Mouse (Mus musculus) natural killer cell, adult 2 months (primary cell): ENCODE data around the gene Rspry1.

Experiments used
- DNase-seq, 2 experiments: peaks; one replicate each; pipeline ENCODE4 v3.0.0; 2022; ENCODE audit warnings: low spot score in 2 of 2

Gene Rspry1

DNA sequence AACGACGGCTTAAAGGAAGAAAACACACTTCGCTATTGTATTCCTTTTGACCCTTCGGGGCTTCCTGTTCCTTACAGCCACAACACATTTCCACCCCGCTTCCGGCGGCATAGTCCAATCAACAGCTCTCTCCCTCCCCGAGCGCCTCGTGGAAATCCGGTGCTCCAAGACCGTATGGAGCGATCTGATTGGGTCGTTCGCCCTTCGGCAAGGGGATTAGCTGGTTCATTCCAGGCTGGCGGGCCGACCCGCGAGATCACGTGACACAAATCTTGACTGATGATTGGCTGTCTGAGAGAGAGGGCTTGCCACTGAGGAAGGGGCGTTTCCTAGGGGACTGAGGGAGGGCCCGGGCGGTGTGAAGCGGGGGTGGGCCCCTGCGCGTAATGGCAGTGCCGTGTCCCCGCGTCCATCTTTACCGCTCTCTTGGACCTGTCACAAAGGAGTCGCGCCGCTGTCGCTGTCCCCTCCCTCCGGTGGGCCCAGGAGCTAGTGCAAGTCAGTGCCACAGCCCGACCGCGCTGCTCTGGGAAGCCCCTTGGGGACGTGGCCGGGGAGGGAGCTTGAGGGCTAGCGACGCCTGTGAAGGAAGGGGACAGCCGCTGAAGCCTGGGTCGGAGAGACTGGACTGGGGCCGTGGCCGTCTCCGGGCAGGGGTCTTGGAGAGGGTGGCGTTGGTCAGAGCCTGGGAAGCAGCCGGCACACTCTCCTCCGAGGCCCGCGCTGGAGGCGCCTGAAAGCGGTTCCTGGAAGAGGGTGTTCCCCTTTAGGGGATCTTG lies at the start of gene Rspry1, which contains the start of gene Fam192a:
Rspry1 (plus strand) TSS at position 331 of the 779 bp plus-strand sequence.
Fam192a (minus strand) TSS at position 391 of the 779 bp plus-strand sequence.
- peak; percentile 100 for DNase-seq

DNA sequence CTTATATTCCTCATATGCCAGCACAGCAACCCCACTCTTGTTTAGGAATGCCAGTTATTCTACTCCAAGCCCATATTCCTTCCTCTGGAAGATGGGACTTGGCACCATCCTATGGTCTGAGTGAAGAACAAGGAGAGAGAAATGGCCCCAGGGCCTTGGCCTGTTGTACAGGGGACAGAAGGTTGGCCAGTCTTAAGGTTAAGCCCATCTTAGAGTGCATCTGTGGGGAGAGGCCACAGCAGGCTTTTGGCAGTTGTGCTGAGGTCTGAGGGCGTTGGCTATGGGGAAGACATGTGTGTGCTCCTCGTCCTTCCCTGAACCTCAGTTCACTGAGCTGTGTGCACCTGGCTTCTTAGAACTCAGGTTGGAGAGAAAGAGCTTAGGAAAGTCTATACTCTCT lies 49.0 kb upstream of the Rspry1 start:
- DNase-seq: no peak

DNA sequence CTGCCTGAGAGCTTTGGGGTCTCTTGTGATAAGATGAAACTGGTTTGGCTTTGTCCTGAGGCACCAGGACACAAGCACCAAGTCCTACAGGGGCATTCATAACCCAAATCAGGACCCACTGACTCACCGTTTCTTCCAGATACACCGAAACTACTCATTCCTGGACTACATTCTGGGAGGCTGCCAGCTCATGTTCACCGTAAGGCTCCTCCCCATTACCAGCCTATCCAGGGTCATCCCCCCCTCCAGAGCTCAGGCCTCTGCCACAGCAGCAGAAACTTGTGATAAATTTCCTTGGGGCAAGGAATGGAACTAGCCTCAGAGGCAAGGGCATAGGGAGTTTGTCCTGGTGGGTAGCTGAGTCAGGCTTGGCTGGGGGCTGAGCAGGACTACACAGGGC lies 44.5 kb upstream of the Rspry1 start:
- DNase-seq: no peak

DNA sequence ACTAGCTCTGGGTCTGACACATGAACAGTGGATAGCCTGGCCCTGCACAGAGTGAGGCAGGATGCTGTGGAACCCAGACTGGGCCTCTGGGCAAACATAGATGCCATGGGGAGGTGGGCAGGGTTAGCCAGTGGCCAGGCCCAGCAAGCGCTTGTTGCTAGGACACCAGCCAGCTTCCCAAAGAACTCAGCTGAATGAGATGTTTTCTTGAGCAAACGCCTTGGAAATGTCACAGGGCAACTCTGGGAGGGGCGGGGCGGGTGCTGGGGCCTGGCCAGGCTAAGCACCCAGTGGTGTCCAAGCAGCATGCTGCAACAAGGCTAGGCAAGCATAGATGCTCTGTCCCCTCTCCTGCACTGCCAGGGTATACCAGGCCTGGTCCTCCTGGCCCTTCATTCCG lies 40.5 kb upstream of the Rspry1 start:
- DNase-seq: no peak

DNA sequence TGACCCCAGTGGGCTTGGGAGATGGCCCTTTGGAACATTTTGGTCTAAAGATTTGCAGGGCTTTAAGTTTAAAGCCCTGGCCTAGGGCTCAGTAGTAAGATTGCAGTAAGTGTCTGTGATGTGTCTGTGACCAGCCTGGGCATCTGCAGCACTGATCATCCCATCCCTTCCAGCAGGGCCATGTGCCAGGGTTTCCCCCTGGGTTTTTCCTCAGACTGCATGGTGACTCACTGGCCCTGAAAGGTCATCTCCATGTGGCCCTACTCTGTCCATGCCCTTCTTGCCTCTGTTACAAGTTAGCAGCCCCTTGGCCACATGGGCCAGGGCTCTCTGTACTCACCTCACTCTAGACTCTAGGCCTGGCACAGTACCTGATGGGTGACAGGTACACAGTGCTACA lies 37.3 kb upstream of the Rspry1 start:
- no peak for DNase-seq

DNA sequence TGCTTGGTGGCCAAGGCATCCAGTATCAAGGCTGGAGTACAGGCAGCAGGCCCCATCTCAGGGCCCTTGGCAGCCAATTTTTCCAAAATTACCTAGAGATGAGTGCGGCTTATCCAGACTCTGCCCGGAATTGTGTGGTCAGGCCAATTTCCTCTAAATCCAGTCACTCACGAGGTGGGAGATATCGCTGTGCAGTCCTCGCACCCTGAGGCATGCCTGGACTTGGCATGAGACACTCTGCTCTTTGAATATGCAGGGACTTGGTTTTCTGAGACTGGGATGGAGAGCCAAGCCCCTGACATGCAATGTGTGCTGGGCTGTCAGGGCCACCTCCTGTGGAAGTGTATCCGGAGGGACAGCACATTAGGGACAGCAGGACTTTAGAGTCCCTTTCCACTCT lies 35.7 kb upstream of the Rspry1 start:
- DNase-seq: no peak

DNA sequence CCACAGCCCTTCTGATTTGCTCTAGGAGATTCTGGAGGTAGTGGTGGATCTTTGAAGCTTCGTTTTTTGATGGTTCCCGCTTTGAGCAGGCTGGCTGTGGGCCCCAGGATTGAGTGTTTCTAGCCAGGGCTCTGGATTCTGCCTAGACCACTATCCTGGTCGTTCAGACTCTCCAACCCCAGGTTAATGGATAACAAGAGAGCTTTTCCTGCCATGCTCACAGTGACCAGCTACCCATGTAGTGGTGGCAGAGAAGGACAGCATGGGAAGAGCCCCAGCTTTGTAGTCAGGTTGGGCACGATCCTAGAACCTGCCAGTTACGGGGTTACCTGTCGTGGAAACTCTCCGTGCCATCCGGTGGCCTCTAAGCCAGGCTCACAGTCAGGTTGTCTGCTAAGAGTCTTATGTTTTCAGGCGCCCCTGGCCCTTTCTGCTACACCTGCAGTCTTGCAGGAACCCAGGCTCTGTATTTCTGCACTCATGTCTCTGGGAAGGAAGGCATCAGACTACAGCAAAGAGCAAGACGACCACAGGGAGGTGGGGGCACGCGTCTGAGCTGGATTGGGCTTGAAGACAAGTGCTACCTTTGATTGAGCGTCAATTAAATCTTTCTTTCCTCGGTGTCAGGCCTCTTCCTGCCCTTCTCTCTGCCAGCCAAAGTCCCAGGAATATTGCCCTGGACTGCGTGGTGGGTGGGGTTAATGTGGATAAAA lies 35.1 kb upstream of the Rspry1 start:
- no peak for DNase-seq

DNA sequence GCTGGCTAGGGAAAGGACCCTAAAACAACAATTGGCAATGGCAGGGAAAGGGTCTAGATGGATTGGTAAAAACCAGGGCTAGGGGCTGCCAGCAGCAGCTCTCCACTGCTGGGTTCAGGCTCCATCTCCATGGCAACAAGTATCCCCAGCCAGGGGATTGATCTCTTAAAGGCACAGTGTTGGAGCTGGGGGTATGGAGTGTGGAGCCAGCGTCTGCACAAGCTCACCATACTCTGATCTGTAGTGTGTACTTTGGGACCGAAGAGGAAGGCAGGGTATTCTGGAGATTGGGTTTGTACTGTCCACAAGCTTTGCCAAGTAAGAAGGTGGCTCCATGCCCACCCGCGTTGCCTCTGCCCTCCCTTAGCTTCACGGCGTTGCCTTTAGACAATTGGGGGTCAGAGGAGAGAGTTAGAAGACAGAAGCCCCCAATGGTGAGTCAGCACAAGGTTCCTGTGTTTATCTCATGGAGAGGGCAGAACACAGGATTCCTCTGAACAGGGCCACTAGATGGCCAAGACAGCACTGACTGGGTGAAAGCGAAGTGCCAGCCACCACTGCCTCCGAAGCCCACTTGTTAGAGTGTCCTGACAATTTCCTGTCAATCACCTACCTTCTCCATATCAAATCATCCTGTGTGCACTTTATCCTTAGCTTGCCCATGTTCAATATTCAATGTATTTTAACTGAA lies 34.4 kb upstream of the Rspry1 start:
- DNase-seq: no peak

DNA sequence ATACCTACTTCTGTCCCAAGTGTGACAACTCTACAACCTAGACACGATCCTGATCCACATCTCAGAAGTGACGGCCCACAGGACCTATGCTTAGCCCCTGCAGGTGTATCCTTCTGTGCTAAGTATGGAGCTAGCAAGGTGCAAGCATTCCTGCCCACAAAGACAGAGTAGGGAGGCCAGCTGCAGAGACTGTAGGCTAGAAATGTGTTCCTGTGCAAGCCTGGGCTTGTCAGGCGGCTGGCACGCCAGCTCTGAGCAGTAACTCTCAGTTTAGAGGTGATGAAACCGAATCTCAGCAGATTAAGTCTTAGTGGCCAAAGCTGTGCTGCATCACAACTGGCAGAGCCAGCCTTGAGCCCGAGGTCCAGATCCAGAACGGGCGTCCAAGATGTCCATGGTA lies 33.6 kb upstream of the Rspry1 start:
- DNase-seq: no peak

DNA sequence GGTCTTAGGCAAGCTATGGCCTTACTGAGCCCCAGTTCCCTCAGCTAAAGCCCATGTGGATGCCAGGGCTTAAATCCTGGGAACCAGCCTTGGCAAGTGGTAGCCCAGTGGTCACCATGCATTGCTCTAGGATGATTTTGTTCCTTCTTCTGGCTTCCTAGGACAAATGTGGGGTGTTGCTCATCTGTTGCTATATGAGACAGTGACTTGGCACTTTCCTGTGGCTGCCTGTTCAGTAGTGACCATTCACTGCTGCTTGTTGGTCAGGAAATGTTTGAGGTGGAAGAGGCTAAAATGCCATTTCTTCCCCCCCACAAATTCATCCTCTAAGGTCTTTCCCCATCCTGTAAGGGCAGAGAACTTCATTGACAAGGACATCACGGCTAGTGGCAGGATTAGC lies 32.3 kb upstream of the Rspry1 start:
- DNase-seq: no peak

DNA sequence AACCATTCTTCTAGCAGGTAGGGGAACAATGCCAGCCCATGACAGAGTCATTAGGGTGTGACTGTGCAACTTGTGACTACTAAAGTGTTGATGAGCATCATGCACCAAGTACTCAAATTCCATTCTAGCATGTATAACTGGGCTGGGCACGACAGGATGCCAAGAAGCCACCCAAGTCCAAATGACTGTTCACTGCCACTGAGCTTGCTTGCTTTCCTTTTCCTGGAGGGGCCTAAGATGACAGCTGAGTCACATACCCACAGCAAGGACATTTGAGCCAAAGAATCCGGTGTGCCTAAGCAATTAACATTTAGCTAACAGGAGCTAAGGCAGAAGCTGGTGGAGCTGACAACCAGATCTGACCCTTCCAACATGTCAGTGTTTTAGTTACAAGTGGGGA lies 29.8 kb upstream of the Rspry1 start:
- DNase-seq: no peak

DNA sequence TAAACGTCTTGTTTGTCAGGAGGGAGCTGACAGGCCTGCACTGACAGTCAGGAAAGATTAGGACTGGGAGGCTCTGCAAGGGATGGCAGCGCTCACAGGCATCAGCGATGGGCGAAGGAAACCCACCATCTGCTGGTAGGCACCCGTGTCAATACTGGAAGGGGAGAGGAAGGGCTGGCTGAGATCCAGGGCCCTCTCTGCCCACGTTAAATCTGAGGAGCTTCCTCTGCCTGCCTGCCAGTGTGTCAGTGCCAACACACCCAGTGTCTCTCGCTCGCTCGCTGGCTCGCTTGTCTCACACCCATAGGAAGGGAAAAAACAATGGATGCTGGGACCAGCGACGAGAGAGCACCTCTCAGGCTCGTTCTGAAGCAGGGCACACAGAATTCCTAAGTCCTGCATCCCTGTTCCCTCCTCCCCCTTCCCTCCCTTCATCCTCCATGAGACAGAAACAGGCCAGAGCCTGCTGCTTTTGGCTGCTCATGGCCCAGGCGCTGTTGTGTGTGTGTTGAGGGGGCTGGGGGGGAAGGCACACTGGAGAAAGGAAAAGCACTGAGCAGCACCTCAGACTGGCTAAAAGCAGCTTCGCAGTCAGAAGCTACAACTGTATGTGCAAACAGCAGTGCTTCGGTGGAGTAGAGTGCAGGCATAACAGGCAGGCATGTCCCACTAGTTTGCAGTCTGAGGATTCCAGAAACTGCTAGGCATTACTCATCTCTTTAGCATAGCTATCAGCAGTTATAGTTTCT lies 27.4 kb upstream of the Rspry1 start:
- no peak for DNase-seq

DNA sequence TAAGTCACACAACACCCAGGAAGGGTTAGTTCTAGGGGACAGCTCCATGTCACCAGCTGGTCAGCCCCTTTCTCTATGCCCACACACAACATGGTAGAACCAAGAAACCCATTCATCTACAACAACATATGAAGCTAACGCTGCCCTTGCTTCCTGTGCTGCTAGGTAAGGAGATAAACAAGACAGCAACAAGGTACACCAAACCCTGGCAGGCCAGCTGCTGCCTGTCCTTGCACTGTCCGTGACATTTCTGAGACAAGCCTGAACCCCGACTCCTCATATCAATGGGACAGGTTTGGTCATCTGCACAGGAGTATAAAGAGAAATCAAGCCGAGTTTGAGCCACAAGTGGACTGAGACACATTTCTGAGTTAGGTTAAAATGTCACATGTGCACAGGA lies 26.6 kb upstream of the Rspry1 start:
- no peak for DNase-seq

DNA sequence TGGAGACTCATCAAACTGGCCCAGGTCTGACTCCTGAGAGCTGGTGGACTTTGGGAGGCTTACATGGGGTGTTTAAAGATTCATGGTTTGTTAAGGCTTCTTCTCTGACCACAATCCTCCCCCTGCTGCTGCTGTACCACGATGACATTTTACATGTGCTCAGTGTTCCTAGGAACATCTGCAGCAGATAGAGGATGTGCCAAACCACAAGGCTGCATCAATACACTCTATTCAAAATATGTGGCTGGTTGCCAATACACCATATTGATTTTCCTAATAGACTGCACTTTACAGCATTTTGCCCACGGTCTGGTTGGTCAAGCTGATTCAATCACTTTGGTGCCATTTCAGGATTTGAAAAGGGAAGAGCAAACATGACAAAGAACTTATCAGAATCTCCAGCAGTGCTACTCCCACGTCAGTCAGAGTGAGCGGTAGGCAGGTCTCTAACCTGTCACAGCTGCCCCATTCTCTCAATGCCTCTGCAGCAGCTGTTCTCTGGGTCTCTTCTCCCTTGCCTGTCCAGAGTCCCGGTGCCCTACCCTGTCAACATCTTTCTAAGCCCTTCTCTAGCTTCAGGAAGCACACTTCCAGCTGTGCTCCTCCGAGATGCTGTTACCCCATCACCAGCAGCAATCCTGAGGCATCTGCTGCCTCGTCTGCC lies 19.8 kb upstream of the Rspry1 start:
- DNase-seq: no peak

DNA sequence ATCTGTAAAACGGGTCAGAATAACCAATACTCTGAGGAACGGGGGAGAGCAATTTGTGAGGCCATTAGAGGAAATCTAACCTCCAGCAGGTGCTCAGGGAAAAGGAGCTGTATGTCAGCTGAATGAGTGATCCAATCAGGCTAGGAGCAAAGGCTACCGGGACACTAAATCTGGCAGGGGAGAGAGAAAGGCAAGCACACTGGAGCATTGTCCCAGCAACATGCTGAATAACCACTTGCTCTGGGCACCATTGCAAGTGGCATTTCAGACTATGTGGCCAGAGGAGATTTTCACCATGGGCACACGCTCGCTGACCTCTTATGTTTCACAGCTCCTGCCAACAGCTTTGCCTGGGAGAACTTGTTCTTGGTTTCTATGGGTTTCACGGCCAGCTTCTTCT lies 19.2 kb upstream of the Rspry1 start:
- no peak for DNase-seq

DNA sequence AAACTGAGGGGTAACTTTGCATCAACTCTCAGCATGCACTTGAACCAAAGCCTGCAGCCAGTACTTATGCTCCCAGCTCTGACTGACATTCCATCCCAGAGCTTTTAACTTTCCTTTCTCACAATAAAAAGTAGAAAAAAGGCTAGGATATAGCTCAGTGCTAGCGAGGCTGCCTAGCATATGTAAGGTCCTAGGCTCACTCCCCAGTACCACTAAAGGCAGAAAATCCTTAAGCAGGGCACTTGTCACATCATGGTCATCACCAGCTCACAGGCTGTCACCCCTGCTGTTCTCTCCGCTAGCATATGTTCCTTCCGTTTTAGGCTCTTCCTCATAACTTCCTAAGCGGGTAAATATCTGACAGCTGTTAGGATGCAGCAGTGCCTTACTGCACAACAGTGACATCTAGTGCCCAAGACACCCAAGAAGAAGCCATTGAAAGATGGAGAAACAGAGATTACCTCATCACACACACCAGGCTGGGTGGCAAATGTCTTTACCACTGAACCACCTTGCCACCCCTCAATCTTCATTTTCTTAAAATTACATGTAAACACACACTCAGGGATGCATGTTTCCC lies 17.4 kb upstream of the Rspry1 start:
- DNase-seq: peak in 1 of 2 experiments; percentile 7

DNA sequence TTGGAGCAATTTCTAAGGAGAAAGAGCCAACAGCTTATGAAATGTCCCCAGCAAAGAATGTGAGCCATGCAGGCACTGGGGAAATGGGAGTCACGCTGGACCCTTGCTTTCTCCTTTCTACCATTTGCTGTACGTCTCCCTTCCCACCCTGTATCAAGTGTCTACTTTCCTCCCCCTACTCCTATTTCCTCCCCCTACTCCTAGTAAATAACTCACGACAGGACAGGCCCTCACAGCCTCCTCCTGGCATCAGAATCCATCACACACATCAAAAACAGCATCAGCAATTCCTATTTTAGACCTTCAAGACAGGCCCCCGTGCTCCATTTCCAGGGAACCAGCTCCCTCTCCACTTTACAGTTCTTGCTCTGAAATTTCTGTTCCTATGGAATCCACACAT lies 10.0 kb upstream of the Rspry1 start:
- DNase-seq: no peak

DNA sequence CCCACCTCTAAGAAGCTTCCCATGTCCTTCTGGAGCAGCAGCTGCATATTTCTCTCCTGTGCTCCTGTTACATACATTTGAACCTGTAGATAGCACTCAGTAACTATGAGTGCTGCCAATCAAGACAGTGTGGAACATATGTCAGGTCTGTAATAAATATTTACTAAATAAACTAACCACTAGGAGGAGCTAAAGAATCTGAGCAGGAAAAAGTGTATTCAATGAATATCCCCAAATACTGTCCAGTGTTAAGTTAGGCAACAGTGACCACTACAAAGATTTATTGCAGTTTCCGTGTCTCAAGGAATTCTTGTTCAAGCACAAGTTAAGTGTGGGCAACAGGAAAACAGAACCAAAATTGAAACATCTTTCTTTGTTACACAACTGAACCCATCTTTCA lies 7.5 kb upstream of the Rspry1 start:
- no peak for DNase-seq

DNA sequence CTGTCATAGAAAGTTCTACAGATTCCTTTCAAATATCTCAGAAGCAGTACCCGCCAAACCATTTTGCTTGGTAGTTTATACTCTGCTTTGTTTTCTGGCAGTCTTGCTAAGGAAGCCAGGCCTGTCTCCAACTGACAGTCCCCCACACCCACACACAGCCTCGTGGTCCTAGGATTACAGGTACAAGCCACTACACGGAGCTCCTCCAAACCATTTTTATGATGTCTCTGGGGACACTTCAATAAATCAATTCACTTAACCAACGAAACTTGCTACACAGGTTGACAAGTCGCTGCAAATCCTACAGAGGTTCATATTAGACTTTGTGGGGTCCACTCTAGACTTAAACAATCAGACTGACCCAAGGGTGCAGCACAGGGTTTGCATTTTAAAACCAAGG lies 1.3 kb upstream of the Rspry1 start:
- DNase-seq: no peak

DNA sequence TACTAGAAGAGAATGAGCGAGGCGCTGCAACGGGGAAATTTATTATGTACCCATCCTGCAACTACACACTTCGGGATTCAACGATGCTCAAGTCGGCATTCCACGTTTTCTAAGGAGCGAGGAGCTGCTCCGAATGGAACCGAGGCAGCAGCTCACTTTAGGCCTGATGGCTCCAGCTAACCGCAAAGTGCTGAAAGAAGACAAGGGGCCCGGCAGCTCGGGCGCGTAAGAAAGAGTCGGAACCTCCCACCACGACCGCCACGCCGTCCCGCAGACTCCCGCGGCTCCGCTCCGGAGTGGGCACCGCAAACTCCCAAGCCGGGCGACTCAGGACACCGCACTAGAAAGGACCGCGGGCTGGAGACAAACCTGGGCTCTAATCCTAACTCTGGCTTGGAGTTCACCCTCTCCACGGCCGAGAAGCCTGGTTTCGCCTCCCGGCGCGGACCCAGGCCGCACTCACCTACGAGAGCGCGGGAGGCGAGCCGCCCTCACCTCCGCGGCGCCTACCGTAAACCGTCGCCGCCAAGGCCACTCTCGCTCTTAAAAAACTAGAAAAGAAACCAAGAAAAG lies 617 bp upstream of the Rspry1 start:
- no peak for DNase-seq
